Mouse (Mus musculus): ENCODE results near the gene Dbil5. TPM values are rescaled to one million over a fixed set of nuclear protein-coding genes. Genes with fewer than 3 reads are reported as not detected.
A peak's percentile ranks its signal among the peaks of the same experiment; 100 is the strongest.
"Not testable (repeated sequence)": the region's sequence is repeated elsewhere in the genome, so short reads cannot be mapped to it uniquely, and the experiment has no call there.

Dbil5 gene
- total RNA-seq (2021) = under 1 TPM in 1 of 2 experiments, not detected in 1; 0.42 TPM
- long read RNA-seq, experiment 1 = 0 reads
- long read RNA-seq, experiment 2 = 0 reads

GRCm38 (mm10) chr11:76217390-76217800 lies at the start of gene Dbil5, which contains the start of gene Gemin4:
Dbil5 (plus strand) TSS chr11:76217608.
Gemin4 (minus strand) TSS chr11:76217664.
- intact Hi-C loops (cut with DNase I; ENCODE audit: low total_unique reads) = no loop called here

GRCm38 (mm10) chr11:76168976-76169375 lies 48.4 kb upstream of the Dbil5 start:
- no peak for DNase-seq
- intact Hi-C loops (cut with DNase I; ENCODE audit: low total_unique reads) = loop anchor here (5.0 kb wide), 1 partner anchor 257 kb away; no protein-coding TSS in a partner anchor

More at GRCm38 (mm10) chr11:76217390-76217800, at the start of gene Dbil5, which contains the start of gene Gemin4:
- peak; percentile 97 for DNase-seq

GRCm38 (mm10) chr11:76170207-76170606 lies 47.2 kb upstream of the Dbil5 start:
- no peak for DNase-seq
- intact Hi-C loops (cut with DNase I; ENCODE audit: low total_unique reads) = loop anchor here (10.0 kb wide), 1 partner anchor 235 kb away; the partner anchor contains the start of gene Timm22

- intact Hi-C loops (cut with DNase I; ENCODE audit: low total_unique reads) = loop anchor here (10.0 kb wide), 1 partner anchor 226 kb away; the partner anchor contains the start of gene Timm22
- DNase-seq = no peak
These were observed 38.5 kb upstream of the Dbil5 start for GRCm38 (mm10) chr11:76178726-76179494.

GRCm38 (mm10) chr11:76179495-76180145 lies 37.8 kb upstream of the Dbil5 start, which contains the start of the genes Vps53 and Fam57a:
Vps53 (minus strand) TSS chr11:76179647.
Fam57a (plus strand) TSS chr11:76179671.
- intact Hi-C loops (cut with DNase I; ENCODE audit: low total_unique reads) = loop anchor here (10.0 kb wide), 1 partner anchor 225 kb away; the partner anchor contains the start of gene Timm22
- DNase-seq = peak; percentile 89

- no peak for DNase-seq
- intact Hi-C loops (cut with DNase I; ENCODE audit: low total_unique reads) = no loop called here
These were observed 37.3 kb upstream of the Dbil5 start for GRCm38 (mm10) chr11:76180146-76180540.

- DNase-seq = no peak
- intact Hi-C loops (cut with DNase I; ENCODE audit: low total_unique reads) = no loop called here
These were observed 33.7 kb upstream of the Dbil5 start for GRCm38 (mm10) chr11:76183745-76184144.

- intact Hi-C loops (cut with DNase I; ENCODE audit: low total_unique reads) = no loop called here
These were observed 30.5 kb upstream of the Dbil5 start for GRCm38 (mm10) chr11:76186908-76187307.

GRCm38 (mm10) chr11:76196275-76196976 lies 21.0 kb upstream of the Dbil5 start:
- DNase-seq = no peak
- intact Hi-C loops (cut with DNase I; ENCODE audit: low total_unique reads) = no loop called here

More at GRCm38 (mm10) chr11:76186908-76187307, 30.5 kb upstream of the Dbil5 start:
- DNase-seq = no peak

GRCm38 (mm10) chr11:76196977-76197469 lies 20.4 kb upstream of the Dbil5 start:
- intact Hi-C loops (cut with DNase I; ENCODE audit: low total_unique reads) = no loop called here

GRCm38 (mm10) chr11:76201761-76202674 lies 15.4 kb upstream of the Dbil5 start:
- peak; percentile 90 for DNase-seq
- intact Hi-C loops (cut with DNase I; ENCODE audit: low total_unique reads) = no loop called here

More at GRCm38 (mm10) chr11:76196977-76197469, 20.4 kb upstream of the Dbil5 start:
- no peak for DNase-seq

GRCm38 (mm10) chr11:76206793-76207192 lies 10.6 kb upstream of the Dbil5 start:
- DNase-seq = no peak
- intact Hi-C loops (cut with DNase I; ENCODE audit: low total_unique reads) = no loop called here

GRCm38 (mm10) chr11:76210228-76210985 lies 7.0 kb upstream of the Dbil5 start:
- intact Hi-C loops (cut with DNase I; ENCODE audit: low total_unique reads) = no loop called here

GRCm38 (mm10) chr11:76211595-76211994 lies 5.8 kb upstream of the Dbil5 start:
- intact Hi-C loops (cut with DNase I; ENCODE audit: low total_unique reads) = not testable (repeated sequence)
- DNase-seq = peak; percentile 20

More at GRCm38 (mm10) chr11:76210228-76210985, 7.0 kb upstream of the Dbil5 start:
- DNase-seq = no peak

GRCm38 (mm10) chr11:76213841-76214240 lies 3.6 kb upstream of the Dbil5 start:
- no peak for DNase-seq

GRCm38 (mm10) chr11:76215011-76215410 lies 2.4 kb upstream of the Dbil5 start:
- DNase-seq = no peak
- intact Hi-C loops (cut with DNase I; ENCODE audit: low total_unique reads) = no loop called here

More at GRCm38 (mm10) chr11:76213841-76214240, 3.6 kb upstream of the Dbil5 start:
- intact Hi-C loops (cut with DNase I; ENCODE audit: low total_unique reads) = no loop called here

- intact Hi-C loops (cut with DNase I; ENCODE audit: low total_unique reads) = no loop called here
- DNase-seq = no peak
These were observed 1.3 kb upstream of the Dbil5 start for GRCm38 (mm10) chr11:76216049-76216540.
